Mouse (Mus musculus) G1E (cell line): Measurements from ENCODE around the gene Xlr3b.

ENCODE experiments used
- CTCF ChIP-seq: IDR thresholded peaks from 2 replicates; pipeline ENCODE4 v1.5.1; 2012; ENCODE audit warnings: low read depth, low read length, inconsistent platforms, mixed read lengths
- GATA2 ChIP-seq: IDR thresholded peaks from 2 replicates; pipeline ENCODE4 v1.6.1; 2012; ENCODE audit warnings: low read depth, low read length, inconsistent platforms, borderline replicate concordance
- POLR2AphosphoS5 ChIP-seq: IDR thresholded peaks from 2 replicates; pipeline ENCODE4 v1.6.1; 2012; ENCODE audit warnings: low read depth, low read length, inconsistent platforms; ENCODE audit not compliant: insufficient replicate concordance
- TAL1 ChIP-seq: conservative IDR thresholded peaks from 2 replicates; pipeline ENCODE4 v1.6.1; 2012; ENCODE audit warnings: low read depth, low read length, inconsistent platforms, mixed read lengths

GRCm38 (mm10) chrX:73227914-73228605 lies 36.1 kb downstream of the Xlr3b start, which contains the start of gene F8a:
- TF ChIP-seq CTCF (no peak), POLR2AphosphoS5 (no peak), GATA2 (no peak), TAL1 (no peak)
